Mouse (Mus musculus) lung, postnatal 0 days (tissue): Measurements from ENCODE around the gene Rint1. TPM values are rescaled to one million over a fixed set of nuclear protein-coding genes. Genes with fewer than 3 reads are reported as not detected.

Experiments
- ATAC-seq: fragments of 200-750 bp; cut with Nextera tagmentation; 2 replicates; pipeline ENCODE4 v1.8.0; 2017; ENCODE audit warnings: moderate library complexity
- DNase-seq: peaks from one replicate; pipeline ENCODE4 v3.0.0-alpha.2; 2016; ENCODE audit warnings: low spot score
- H3K27ac ChIP-seq: fragments of 300-500 bp; sonication (generic); 2 replicates; pipeline ENCODE4 v1.5.1; 2014; ENCODE audit warnings: antibody characterized with exemption, mild to moderate bottlenecking, low read length, mixed read lengths
- H3K27me3 ChIP-seq: fragments of 300-500 bp; sonication (generic); replicated peaks from 2 replicates; pipeline ENCODE4 v1.6.1; 2014; ENCODE audit warnings: low read length, mixed read lengths; ENCODE audit not compliant: insufficient read depth
- H3K36me3 ChIP-seq: fragments of 300-500 bp; sonication (generic); 2 replicates; pipeline ENCODE4 v1.6.1; 2014; ENCODE audit warnings: low read length, mixed read lengths; ENCODE audit not compliant: insufficient read depth
- H3K4me1 ChIP-seq: fragments of 300-500 bp; sonication (generic); 2 replicates; pipeline ENCODE4 v1.6.1; 2014; ENCODE audit warnings: antibody characterized with exemption, low read depth, low read length, mixed read lengths; ENCODE audit not compliant: insufficient read depth
- H3K4me2 ChIP-seq: fragments of 300-500 bp; sonication (generic); replicated peaks from 2 replicates; pipeline ENCODE4 v1.6.1; 2014; ENCODE audit warnings: low read depth, mild to moderate bottlenecking, low read length, moderate library complexity, mixed read lengths
- H3K4me3 ChIP-seq: fragments of 300-500 bp; sonication (generic); 2 replicates; pipeline ENCODE4 v1.5.1; 2014; ENCODE audit warnings: low read depth, low read length
- H3K9ac ChIP-seq: fragments of 300-500 bp; sonication (generic); replicated peaks from 2 replicates; pipeline ENCODE4 v1.6.1; 2014; ENCODE audit warnings: low read depth, mild to moderate bottlenecking
- H3K9me3 ChIP-seq: fragments of 300-500 bp; sonication (generic); 2 replicates; pipeline ENCODE4 v1.6.1; 2016; ENCODE audit warnings: low read length, mixed read lengths
- CTCF ChIP-seq: IDR thresholded peaks from 2 replicates; pipeline ENCODE4 v1.5.1; 2016; ENCODE audit warnings: antibody characterized with exemption, mild to moderate bottlenecking
- EP300 ChIP-seq: IDR thresholded peaks from 2 replicates; pipeline ENCODE4 v1.6.1; 2016; ENCODE audit warnings: antibody characterized with exemption, mild to moderate bottlenecking, control low read depth
- WGBS: fragments of 180-500 bp; shearing (Covaris S2); extraction: QIAGEN DNeasy Blood & Tissue Kit; methylation state at CpG from one replicate; pipeline ENCODE4 v1.1.7; 2014; 5-methylcytosine and 5-hydroxymethylcytosine counted together
- polyA plus RNA-seq: library from polyadenylated mRNA; unstranded; fragments of >200 nt; fragmentation: Nextera tagmentation; extraction: Ambion mirVana; gene quantifications from 2 replicates; pipeline ENCODE4 v1.2.1, GENCODE M21; 2015

Gene Rint1
- polyA plus RNA-seq, 1 experiment from 2014 or later: 19.7 TPM

GRCm38 (mm10) chr5:23859896-23860295 lies 72.4 kb downstream of the Rint1 start:
- Histone ChIP-seq H3K36me3 (no peaks in the 10 kb centered on the region), H3K9me3 (no peaks in the 10 kb centered on the region), H3K27me3 (no peaks in the 10 kb centered on the region), H3K4me2 (no peak overlapping the region), H3K27ac (no peak overlapping the region), H3K4me1 (peaks cover 4% of the 10 kb centered on the region; the same call in 1 of the 2 replicates), H3K4me3 (no peak overlapping the region), H3K9ac (no peak overlapping the region)
- ATAC-seq (no peak), DNase-seq (no peak)
- WGBS: 86% methylated on average over 5 of the region's 5 CpGs
- TF ChIP-seq CTCF (no peak), EP300 (no peak)

- TF ChIP-seq CTCF: no peak
- no peak for TF ChIP-seq EP300
- H3K36me3 ChIP-seq: no peaks in the 10 kb centered on the region
- peaks cover 4% of the 10 kb centered on the region; the same call in 1 of the 2 replicates for H3K4me1 ChIP-seq
- no peak for ATAC-seq
- no peaks in the 10 kb centered on the region for H3K9me3 ChIP-seq
- no peak overlapping the region for H3K4me3 ChIP-seq
- no peak overlapping the region for H3K9ac ChIP-seq
- H3K4me2 ChIP-seq: no peak overlapping the region
- H3K27ac ChIP-seq: no peak overlapping the region
- WGBS: 81% methylated on average over 9 of the region's 9 CpGs
- no peak for DNase-seq
- H3K27me3 ChIP-seq: no peaks in the 10 kb centered on the region
These were observed 74.2 kb downstream of the Rint1 start for GRCm38 (mm10) chr5:23861721-23862120.

DNA sequence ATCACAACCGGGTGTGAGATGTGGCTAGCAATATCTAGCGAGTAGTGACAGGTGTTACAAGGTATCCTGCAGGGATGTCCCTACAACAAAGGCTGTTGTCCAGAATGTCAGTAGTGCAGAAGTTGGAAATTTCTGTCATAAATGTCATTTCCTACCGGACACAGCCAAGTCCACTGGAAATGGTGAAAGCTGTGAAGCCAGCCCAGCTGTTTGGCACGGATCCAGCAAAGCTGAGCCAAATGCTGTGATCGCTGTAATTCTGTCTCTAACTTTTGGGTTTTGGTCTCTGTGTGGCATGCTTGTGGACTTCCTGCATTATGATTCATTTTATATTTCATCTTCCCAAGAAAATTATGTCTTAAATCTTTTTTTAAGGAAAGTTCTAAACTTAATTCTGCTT lies 74.8 kb downstream of the Rint1 start:
- 42% methylated on average over 5 of the region's 5 CpGs for WGBS
- ATAC-seq: 0 out of 2 replicates have a peak, but pooled peaks have one; percentile 29

DNA sequence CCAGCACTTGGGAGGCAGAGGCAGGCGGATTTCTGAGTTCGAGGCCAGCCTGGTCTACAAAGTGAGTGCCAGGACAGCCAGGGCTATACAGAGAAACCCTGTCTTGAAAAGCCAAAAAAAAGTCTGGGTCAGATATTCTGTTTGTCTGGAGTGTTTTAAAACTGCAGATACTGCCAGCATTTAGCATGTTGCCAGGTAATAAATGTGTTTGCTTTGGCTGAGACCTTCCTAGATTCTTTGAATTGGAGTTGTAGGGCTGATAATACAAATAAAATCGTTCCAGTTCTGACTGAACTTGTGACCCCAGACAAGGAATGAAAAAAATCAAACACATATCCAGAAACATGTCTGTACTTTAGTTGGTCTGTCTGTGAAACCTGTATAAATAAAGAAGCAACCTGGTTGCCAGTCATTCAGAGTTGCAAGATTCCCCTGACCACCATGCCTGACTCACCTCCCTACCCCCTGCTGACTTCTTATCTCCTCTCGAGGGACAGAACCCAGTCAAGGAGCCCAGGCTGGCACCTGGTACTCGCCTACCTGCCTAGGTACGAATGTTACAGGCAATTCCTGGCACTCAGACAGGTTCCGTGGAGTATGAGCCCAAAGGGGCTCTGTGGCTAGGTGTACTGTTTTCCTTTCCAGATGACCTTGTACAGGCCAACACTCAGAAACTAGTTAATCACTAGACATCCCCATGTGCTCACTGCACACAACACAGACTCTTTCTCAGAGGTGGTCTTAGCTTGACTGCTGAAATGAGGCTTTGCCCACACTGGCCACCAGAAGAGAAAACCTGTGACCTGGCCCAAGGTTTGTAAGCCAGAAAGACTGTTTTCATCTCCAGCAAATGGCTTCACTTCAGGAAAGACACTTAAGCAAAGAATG lies 75.9 kb downstream of the Rint1 start:
- ATAC-seq: peak; percentile 57
- WGBS: 59% methylated on average over 7 of the region's 7 CpGs
- DNase-seq: peak; percentile 53
- H3K4me3 ChIP-seq: no peak overlapping the region
- no peak overlapping the region for H3K4me2 ChIP-seq
- no peaks in the 10 kb centered on the region for H3K27me3 ChIP-seq
- H3K9ac ChIP-seq: no peak overlapping the region
- no peak for TF ChIP-seq CTCF
- no peak for TF ChIP-seq EP300
- peaks cover 4% of the 10 kb centered on the region; the same call in 1 of the 2 replicates for H3K4me1 ChIP-seq
- no peaks in the 10 kb centered on the region for H3K9me3 ChIP-seq
- H3K27ac ChIP-seq: peak overlapping the region; percentile 39
- no peaks in the 10 kb centered on the region for H3K36me3 ChIP-seq

More for the DNA sequence above, 74.8 kb downstream of the Rint1 start:
- peak; percentile 79 for DNase-seq
- TF ChIP-seq EP300 (no peak), CTCF (no peak)
- Histone ChIP-seq H3K4me2 (no peak overlapping the region), H3K36me3 (no peaks in the 10 kb centered on the region), H3K4me3 (no peak overlapping the region), H3K4me1 (peaks cover 4% of the 10 kb centered on the region; the same call in 1 of the 2 replicates), H3K27me3 (no peaks in the 10 kb centered on the region), H3K27ac (no peak overlapping the region), H3K9me3 (no peaks in the 10 kb centered on the region), H3K9ac (no peak overlapping the region)

DNA sequence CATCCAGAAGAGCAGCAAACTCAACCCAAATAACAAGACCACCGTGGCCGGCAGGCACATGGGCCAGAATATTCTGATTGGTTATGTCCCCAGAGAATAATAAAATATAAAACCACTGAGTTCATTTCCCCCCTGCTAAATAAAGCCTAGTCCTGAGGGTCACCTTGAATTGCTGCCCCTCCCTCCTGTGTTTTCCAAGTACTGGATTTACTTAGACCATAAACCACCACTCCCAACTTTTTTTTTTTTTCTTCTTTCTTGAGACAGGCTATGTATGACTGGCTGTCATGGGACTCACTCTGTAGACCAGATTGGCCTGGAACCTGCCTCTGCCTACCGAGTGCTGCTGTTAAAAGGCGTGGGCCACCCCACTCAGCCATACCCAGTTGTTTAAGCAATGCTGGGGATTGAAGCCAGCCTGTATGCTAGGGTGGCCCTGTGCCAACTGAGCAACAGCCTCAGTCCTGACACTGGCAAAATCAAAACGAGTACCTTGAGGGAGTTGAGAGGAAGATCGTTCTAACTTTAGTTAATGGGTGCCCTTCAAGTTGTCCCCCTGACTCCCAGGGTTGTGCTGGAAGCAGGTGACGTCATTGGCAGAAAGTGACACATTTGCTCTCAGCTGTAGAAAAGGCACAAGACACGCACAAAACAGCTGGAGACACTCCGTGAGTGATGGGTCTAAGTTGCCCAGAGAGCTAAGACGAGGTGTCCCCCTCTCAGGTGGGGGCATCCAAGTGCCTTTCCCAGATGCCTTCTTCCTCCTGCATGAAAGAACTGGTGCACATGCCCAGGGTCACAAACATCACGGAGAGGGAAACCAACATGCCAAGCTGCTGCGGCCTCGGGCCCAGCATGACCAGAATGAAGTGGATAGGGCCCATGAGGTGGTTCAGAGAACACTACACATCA lies 76.8 kb downstream of the Rint1 start:
- Histone ChIP-seq H3K9ac (no peak overlapping the region), H3K4me3 (no peak overlapping the region), H3K4me2 (no peak overlapping the region), H3K9me3 (no peaks in the 10 kb centered on the region), H3K27ac (peak overlapping the region; percentile 39; the same call in 1 of the 2 replicates), H3K36me3 (no peaks in the 10 kb centered on the region), H3K27me3 (no peaks in the 10 kb centered on the region), H3K4me1 (peaks cover 4% of the 10 kb centered on the region; the same call in 1 of the 2 replicates)
- DNase-seq: peak; percentile 41
- ATAC-seq: peak; percentile 78
- no peak for TF ChIP-seq EP300
- no peak for TF ChIP-seq CTCF
- 64% methylated on average over 13 of the region's 13 CpGs for WGBS

- no peak for TF ChIP-seq CTCF
- TF ChIP-seq EP300: no peak
- H3K27ac ChIP-seq: no peak overlapping the region
- H3K4me2 ChIP-seq: no peak overlapping the region
These were observed 78.4 kb downstream of the Rint1 start for GRCm38 (mm10) chr5:23865941-23866340.

More at GRCm38 (mm10) chr5:23865941-23866340, 78.4 kb downstream of the Rint1 start:
- Histone ChIP-seq H3K36me3 (no peaks in the 10 kb centered on the region), H3K9me3 (no peaks in the 10 kb centered on the region), H3K4me3 (no peak overlapping the region), H3K4me1 (peaks cover 4% of the 10 kb centered on the region; the same call in 1 of the 2 replicates), H3K27me3 (no peaks in the 10 kb centered on the region), H3K9ac (no peak overlapping the region)
- WGBS: 90% methylated on average over 5 of the region's 5 CpGs
- DNase-seq (no peak), ATAC-seq (no peak)

Other genes starting within 250 kb of the Rint1 start
- gene Srpk2, start 103.1 kb upstream of the Rint1 start, polyA plus RNA-seq: 38.1 and 43.8 TPM in 2 replicates
- gene Pus7, start 4.0 kb upstream of the Rint1 start, polyA plus RNA-seq: 6.3 and 6.7 TPM in 2 replicates
- gene Tomm7, start 56.5 kb downstream of the Rint1 start, polyA plus RNA-seq: 96.7 and 102 TPM in 2 replicates
- 11.5 and 12.4 TPM in 2 replicates for gene Fam126a, start 243.0 kb downstream of the Rint1 start, polyA plus RNA-seq